Mouse (Mus musculus): ENCODE measurements around the gene Gm4792.

Gene Gm4792

DNA sequence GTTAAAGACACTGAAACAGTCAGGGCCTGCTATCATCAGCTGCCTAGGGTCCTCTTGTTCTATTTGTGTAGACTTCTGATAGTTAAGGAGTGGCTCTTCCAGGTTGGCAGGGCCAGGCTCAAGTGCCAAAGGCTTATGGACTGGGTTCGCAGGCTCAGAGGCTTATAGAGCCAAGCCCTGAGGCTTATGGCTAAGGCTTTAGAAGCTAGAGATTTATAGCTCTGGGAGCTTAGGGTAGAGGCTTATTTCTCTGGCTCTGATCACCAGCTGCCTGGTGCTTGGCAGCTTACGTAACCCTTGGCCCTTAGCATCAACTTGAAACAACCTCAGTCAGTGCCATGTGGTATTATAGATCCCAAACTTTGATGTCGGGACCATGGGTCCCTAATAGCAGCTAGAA, at the start of gene Gm4792:
TSS of gene Gm4792 (minus strand) at position 233 of the 400 bp plus-strand sequence.
- DNase-seq (ENCODE audit: low spot score): no peak

DNA sequence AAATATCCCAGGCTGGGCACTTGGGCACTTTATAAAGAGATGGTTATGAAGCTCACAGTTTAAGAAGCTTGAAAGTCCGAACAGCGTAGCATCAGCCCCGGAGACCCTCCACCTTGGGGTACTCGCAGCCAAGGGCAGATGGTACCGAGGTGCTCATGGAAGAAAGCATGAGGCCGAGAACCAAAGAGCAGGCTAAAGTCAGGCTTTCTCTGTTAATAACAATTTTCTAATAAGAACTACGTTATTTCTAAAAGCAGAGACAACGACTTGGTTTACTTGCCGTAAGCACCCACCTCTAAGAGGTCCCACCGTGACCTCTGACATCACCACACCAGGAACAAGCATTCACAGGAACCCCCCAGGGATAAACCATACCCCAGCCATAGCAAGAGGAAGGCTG, 49.5 kb upstream of the Gm4792 start:
- DNase-seq (ENCODE audit: low spot score): no peak

DNA sequence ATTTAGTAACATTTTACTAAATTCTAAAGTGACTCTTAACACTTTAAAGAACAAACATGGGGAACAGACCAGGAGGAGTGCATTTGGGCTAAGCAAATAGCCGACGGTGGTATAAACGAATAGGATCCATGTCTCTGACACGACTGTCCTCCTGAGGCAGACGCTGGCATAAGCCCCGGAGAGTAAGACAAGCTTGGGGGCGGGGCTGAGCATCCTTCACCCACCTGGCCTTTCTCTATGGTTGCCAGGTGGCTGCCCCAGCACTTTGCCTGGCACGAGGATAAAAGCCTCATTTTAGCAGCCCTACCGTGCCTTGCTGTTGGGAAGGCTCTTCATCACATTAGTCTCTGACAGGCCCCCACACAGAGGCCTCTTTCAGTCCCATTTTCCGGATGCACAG, 48.8 kb upstream of the Gm4792 start:
- DNase-seq (ENCODE audit: low spot score): no peak

DNA sequence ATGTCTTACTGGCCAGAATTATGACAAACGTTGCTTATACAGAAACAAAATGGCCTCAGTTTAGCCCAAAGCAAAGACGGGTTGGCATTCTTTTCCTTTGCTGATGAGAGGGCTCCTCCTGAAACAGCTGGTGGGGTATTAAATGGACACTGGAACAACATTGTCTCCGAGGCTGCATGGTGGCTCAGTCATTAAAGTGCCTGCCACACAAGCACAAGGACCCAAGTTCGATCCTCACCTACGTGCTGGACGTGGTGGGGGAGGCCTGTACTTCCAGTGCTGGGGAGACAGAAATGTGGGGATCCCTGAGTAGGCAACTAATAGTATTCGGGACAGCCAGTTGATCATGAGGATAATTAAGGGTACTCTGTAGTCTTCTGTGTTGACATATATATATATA, 48.1 kb upstream of the Gm4792 start:
- DNase-seq (ENCODE audit: low spot score): no peak

DNA sequence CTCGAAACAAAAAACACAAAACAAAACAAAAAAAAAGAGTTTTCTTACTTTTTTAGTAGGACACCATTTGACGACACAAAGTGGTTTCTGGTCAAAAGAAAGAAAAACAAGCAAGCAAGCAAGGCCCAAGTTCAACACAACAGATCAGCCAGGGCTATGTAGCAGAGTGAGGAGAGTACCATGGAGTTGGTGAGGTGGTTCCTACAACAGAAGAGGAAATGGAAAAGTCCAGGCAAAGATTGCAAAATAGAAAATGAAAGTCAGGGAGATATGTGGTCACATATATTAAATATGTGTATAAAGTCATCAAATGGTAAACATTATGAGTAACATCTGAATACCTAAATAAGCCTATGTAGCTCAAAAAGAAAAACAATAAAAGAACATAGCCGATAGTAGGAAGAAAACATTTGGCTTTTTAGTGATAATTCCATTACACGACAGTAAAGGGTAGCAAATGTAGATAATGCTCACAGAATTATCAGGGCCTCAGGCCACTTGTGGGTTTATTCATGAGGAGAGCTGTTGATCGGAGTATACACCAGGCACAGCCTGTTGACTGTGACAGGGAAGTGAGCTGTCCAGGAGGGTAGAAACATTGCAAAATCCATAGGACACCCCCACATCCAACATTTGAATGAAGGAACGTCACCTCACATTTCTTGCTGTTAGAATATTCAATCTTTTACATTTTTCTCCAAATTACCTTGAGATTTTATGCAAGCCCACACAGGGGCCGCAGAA, 47.2 kb upstream of the Gm4792 start:
- no peak for DNase-seq (ENCODE audit: low spot score)

DNA sequence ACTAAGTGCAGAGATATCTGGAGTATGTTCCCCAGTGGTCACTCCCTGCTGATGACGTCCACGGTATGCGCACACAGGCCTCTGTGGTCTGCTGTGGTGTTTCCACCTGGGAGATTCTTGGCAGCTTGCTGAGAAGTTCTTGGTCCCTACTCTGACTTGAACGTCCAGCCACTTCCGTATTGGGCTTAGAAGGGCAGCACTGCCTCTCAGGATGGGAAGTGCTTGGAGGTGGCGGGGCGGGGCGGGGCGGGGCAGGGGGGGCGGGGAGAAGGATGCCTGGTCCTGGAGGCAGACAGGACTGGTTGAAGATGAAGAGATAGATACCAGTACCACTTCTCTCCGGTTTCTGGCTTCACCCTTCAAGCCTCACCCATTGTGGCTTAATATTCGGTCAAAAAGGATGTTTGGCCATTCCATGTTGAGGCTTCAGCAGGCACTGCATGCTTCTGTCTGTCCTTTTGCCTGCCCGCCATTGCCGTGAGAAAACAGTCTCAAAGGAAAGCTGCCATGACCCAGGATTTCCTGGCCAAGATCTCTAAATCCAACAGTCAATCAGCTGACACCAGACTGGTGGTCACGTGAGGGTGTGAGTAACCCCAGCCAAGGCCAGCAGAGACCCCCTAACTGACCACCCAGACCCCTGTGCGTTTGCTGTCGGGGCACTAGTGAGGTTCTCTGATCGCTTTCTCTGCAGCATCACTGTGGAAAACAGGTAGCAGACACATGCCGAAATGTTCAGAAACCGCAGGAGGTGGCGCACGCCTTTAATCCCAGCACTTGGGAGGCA, 46.3 kb upstream of the Gm4792 start:
- DNase-seq (ENCODE audit: low spot score): no peak

DNA sequence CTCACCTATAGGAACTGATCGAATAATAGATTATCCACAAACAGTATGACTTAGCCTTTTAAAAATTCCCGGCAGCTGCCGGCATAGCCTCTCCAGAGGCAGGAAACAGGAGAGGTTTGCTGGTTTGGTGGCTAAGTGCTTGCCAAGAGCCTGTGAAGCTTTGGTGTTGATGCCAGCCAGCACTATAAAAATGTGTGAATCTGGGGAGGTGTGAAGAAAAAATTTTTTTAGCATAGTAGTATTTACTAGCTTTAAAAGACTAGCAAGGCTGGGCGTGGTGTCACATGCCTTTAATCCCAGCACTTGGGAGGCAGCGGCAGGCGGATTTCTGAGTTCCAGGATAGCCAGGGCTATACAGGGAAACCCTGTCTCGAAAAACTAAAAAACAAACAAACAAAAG, 45.1 kb upstream of the Gm4792 start:
- DNase-seq (ENCODE audit: low spot score): no peak

DNA sequence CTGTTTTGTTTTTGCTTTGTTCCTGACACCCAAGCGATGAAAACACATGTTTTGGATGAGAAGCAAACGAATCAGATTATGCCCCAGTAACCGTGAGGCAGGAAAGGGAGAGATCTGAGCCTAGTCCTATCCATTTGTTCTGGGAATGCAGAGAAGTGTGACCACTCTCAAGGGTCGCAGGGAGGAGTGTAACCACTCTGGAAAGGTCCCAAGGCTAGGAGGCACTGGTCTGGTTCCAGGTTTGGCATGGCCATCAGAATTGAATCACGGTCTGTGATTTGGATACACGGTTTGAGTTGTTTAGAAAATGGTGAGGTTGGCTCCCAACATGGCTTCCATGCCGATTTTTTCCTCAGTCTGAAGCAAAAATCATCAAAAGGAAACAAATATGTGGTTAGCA, 43.8 kb upstream of the Gm4792 start:
- no peak for DNase-seq (ENCODE audit: low spot score)

DNA sequence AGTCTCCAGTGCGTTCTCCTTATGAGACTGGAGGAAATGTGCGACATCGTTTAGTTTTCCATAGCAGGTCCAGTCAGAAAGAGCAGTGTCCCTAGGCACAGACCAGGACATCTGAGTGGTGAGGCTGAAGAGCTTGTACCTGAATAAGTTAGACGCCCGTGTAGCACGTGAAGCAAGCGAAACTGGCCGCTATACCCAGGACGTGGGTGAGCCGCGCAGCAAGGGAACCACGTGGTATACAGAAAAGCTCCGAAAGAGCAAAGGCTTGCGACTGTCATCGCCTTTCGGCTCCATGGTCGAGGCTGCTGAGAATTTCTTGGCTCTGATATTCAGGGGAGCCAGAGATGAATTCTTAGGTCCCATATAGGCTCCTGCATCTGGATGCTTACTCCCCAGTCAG, 43.0 kb upstream of the Gm4792 start:
- no peak for DNase-seq (ENCODE audit: low spot score)

DNA sequence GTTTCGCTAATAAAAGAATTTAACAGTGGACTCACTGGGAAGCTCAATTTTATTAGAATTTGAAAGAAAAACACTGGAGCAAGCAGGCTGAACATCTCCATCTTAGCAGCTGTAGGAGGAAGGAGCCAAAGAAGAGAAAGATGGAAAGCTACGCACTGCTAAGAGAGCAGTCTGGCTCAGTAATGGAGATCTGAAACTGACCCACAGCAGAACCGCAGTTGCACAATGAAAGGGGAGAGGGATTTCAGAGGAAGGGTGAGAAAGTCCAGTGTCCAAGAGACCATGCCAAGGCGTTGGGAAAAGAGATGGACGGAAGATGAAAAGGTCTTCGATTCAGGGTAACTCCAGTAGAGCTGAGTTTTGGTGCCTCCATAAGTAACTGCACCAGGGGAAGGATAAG, 37.6 kb upstream of the Gm4792 start:
- no peak for DNase-seq (ENCODE audit: low spot score)

DNA sequence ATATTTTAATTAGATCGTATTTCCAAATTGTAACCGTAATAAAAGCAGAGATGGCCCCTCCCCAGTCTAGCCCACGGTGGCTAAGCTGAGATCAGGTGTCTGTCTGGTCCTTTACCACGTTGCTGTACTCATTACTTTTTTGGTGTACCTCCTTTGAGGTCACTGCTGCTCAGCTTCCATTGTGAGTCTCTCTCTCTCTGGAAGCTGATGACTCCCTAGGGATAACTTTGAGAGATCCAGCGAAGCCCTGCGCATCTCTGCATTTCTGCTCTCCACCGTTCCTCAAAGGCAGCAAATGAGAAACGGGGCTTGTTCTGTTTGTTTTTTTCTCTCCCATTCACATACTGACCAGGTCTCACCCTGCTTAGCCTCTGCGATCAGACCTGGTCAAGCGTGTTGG, 36.5 kb upstream of the Gm4792 start:
- no peak for DNase-seq (ENCODE audit: low spot score)

DNA sequence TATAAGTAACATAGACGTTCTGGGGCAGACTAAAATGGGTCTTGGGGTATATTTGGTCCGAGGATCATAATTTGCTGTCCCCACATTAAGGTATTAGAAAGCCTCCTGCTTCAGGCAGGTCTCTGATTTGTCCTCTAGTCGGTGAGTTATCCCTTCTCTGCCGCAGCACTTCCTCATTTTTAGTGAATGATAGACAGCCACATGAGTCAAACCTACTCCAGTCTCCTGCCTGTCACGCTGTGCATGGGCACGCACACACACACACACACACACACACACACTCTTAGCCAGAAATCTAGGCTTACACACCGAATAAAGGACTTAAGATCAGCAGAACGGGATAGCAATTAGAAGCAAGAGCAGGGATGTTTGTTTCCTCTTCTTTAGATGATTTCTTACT, 34.8 kb upstream of the Gm4792 start:
- no peak for DNase-seq (ENCODE audit: low spot score)

DNA sequence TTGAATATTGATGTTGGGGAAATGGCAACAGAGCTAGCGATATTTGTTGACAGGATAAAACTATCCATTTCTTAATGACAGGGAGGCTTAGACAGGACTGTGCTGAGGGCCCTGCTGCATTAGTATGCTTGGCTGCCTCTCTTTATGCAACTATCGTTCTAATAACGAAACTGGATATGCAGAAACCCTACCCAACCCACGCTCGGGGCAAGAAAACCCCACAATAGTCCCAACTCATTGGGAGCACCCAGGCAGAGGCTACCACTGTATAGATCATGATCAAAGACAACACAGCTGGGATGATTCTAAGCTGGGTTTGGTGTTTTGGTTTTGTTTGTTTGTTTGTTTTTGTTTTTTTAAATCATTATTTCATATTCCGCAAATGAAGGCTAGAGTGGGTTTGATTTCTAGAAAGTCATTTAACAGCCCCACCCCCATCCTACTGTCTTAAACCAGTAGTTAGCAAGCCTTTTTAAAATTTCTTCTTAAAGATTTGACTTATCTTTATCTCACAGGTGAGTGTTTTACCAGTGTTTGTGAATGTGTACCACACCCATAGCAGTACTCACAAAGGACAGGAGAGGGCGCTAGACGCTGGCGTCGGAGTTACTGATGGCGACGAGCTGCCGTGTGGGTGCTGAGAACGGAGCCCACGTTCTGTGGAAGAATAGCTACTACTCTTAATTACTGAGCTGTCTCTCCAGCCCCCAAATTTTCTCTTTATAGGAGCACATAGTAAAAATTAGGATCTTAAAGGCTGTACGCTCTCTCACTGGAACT, 34.0 kb upstream of the Gm4792 start:
- DNase-seq (ENCODE audit: low spot score): no peak

DNA sequence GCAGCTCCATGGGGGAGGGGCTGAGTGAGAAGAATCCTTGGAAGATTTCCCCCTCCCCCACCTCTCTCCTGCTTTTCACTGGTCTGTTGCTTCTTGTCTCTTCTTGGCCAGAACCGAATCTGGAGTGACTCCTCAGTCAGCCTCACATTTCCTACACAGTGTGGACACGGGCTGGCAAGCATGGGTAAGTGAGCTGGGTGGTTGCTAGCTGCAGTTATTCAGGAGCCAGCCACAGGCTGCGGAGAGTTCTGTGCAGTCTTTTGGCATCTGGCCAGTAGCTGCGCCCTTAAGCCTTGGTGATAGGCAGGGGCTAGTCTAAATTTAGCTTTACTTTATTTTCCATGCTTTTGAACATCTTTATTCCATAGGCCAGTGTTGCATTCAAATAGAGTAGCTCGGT, 31.5 kb upstream of the Gm4792 start:
- no peak for DNase-seq (ENCODE audit: low spot score)

DNA sequence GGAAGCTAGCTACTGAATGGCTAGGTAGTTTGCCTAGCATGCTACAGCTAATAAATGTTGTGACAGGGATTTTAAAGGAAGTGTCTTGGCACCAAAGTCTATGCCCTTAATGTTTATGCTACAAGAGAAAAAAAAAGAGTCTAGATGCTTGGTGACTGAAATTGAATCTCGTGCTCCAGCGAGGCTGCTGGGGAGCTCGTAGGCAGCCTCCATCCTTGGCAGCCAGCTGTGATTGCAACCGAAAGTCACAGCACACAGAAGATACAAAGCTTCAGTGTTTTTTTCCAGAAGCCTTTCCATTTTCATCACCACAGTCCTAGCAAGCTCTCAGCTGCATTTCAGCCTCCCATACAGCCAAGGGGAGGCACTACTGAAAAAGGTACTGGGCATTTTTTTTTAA, 20.1 kb upstream of the Gm4792 start:
- DNase-seq (ENCODE audit: low spot score): no peak

DNA sequence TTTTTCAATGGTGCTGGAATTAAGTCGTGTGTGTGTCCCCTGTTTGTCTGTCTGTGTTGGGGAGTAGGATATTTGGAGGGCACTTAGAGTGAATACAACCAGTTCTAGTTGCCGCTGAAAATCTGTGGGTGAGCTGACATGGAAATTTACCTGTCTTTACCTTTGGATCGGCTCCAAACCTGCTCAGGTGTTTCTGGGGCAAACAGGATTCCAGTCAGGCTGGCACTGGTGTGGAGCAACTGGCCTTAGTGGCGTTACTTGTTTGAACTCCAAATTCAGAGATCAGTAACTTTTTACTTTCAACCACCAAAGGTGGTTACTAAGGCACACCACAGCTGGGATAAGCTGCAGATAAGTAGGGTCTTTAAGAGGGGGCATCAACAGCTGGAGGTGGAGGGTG, 14.6 kb upstream of the Gm4792 start:
- no peak for DNase-seq (ENCODE audit: low spot score)

DNA sequence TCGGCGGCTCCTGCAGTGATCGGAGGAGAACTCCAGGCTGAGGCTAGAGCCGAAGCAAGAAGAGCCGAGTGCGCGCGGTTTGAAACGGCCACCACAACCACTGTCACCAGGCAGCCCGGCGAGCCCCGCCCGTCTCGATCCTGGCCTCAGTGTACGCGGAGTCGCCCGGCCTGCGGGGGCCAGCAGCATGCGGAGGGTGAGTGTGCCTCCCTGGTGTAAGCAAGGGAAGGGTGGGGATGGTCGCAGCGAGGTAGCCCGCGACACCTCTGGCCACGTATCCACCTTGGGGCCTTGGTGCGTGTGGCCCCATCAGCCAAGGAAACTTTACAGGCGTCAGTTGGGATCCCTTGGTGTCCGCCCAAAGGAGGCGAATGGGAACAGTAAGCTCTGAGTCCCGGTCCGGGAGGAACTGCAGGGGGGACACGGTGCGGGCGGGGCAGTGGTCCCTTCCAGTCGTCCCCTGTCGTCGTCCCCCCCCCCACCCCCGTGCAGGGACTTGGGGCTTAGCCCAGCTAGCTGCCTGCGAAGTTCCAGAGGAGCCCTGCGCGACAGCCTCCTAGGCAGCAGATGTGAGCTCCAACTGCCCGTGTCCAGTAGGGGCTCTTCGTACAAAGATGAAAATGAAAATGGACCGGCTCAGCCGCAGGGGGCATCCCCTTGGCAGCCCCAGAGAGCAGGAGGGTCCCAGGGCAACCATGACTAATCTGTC, 13.7 kb upstream of the Gm4792 start:
- DNase-seq (ENCODE audit: low spot score): no peak

DNA sequence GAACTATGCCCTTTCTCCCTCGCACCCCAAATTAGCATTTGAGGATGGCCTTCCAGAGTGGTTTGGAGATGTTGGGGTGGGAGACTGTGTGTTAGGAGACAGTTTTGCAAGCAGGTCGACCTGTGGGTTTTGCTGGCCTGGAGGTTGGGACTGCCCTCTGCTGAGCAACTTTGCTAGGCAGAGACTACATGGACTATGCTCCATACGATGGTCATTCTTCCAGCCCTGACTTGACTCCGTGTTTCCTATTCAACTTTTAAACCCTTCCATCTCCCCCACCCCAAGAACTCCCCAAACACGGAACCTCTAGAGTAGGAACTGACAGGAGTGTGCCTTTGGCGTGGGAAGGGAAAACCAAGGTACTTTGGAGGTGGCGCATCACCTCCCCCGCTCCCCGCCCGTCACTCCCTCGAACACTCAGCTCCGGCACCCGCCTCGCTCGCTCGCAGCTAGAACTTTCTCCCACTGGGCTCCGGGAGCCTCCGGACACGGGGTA, 13.1 kb upstream of the Gm4792 start, which contains the start of gene Tmcc3:
TSS of gene Tmcc3 (plus strand) at position 439 of the 496 bp plus-strand sequence.
- no peak for DNase-seq (ENCODE audit: low spot score)

DNA sequence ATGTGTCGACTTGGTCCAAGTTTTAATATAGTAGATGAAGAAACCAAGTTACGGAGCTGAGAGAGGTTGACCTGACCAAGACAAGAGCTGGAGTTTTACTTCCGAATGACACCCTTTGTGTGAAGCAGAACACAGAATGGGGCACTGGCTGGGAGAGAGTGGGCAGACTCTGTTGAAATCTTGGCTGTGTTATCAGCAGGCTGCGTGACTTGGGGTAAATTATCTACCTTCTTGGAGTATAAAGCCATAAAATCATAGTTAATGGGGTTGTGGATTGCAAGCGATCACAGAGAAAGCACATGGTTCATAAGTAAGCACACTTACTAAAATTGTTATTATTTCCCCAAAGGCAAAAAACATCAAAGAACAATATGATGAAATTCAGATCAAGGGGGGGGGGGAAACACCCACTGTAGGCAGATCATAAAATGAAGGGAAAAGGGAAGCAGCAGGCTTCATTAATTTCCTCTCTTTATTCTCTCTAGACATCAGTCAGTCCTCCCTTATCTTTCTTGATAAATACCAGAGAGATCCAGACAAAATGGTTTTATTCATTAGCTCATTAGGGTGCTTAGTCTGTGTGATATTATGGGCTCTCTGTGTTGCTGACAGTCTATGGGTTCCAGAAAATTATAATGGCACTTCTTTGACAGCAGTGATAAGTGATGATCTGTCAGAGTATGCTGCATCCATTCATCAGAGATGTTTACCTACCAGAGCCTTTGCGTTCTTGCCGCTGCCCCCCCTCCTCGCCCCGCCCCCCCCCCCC, 12.2 kb upstream of the Gm4792 start:
- no peak for DNase-seq (ENCODE audit: low spot score)

DNA sequence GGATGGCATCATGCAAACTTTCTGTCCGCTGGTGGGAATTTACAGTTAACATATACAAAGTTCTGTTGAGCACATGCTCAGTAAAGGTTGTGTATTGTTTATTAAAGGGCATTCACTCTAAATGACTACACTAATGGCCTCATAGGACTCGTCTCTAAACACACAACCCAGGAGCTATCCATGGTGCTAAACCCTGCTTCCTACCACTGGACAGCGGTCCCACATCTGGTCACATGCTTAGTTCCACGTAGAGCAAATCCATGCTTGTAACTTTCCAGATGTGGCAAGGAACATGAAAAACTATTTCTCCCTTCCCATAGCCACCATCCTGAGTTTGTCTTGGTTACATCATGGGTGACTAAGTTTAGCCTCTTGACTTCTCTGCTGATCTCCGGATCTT, 7.0 kb upstream of the Gm4792 start:
- DNase-seq (ENCODE audit: low spot score): no peak

DNA sequence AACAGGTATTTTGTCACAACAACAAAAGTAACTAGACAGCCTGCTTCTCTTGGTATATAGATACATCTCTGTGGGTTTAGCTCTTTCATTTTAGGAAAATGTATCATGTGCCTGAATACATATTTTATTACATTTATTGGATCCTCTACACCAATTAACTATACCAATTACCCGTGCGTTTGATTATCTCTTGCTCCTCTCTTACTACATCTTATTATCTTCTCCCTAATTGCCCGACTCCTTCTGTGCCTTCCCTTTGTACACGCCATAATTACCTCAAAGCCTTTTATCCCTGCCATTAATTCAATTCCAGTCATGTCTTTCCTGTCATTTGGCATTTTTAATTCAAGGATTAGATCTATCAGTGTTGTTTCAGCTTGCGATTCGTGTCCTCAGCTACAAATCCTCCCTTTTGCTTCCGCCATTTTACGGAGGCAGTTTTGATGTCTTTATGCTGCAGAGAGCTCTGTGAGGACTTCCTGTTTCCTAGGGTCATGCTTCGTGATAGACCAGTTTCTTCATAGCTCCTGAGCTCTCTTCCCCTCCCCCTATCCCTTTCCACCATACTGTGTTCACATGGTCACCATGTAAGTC, 5.7 kb upstream of the Gm4792 start:
- DNase-seq (ENCODE audit: low spot score): no peak
